Mouse (Mus musculus): ENCODE data around the gene Epb41. TPM values are rescaled to one million over a fixed set of nuclear protein-coding genes. Genes with fewer than 3 reads are reported as not detected.

The Epb41 gene
- polyA plus RNA-seq, 1 experiment from 2014 or later: 208 TPM

DNA sequence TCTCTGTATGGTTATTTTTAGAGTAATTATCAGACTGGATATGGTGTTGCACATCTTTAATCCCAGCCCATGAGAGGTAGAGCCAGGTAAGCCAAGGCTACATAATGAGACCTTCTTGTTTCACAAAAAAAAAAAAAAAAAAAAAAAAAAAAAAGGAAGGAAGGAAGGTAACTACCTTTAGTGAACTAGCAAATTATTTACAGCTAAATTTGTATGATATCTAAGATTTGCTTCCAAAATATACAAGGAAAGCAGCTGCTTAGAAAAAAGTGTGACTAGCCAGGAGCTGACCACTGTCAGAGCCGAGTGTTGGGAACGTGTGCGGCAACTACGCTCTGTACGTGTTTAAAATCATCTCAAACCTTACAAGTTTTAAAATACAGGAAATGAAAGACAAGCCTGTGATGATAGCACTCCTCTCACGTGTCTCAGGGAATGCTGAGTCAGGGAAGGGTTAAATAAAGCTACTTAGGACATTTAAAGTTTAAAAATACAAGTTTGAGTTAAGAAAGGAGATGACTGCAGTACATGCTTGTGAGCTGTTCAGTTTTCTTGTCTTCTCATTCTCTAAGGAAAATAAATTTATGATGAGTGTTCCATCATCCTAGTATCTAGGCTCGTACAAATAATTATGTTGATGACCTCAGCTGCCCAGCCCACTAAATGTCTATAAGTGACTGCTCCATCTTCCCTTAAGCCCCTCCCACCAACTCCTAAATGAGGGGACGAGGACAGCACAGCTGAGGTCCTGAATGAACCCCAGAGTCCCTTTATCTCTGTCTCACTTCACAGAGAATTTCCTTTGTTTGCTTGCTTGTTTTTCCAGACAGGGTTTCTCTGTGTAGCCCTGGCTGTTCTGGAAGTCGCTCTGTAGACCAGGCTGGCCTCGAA lies 45.0 kb downstream of the Epb41 start:
- Histone ChIP-seq H3K4me1 (replicated peaks; ENCODE audit: control insufficient read depth, insufficient read depth, low read length) (no peaks in the 10 kb centered on the region), H3K4me3 (ENCODE audit: low read depth, low read length) (no peak overlapping the region), H3K36me3 (ENCODE audit: control insufficient read depth, insufficient read depth, low read length) (no peaks in the 10 kb centered on the region), H3K4me2 (replicated peaks; ENCODE audit: low read depth, low read length) (no peak overlapping the region), H3K9me3 (ENCODE audit: control insufficient read depth, low read length) (no peaks in the 10 kb centered on the region), H3K27me3 (ENCODE audit: control insufficient read depth, insufficient read depth, low read length) (no peaks in the 10 kb centered on the region), H3K27ac (ENCODE audit: low read depth, low read length) (peak overlapping the region; percentile 61; the same call in 1 of the 2 replicates), H3K9ac (ENCODE audit: low read depth, low read length) (no peak overlapping the region)
- WGBS: 63% methylated on average over 10 of the region's 10 CpGs
- peak; percentile 39 for DNase-seq (ENCODE audit: low spot score)
- ATAC-seq (ENCODE audit: low FRiP score): 0 out of 2 replicates have a peak, but pooled peaks have one; percentile 56

DNA sequence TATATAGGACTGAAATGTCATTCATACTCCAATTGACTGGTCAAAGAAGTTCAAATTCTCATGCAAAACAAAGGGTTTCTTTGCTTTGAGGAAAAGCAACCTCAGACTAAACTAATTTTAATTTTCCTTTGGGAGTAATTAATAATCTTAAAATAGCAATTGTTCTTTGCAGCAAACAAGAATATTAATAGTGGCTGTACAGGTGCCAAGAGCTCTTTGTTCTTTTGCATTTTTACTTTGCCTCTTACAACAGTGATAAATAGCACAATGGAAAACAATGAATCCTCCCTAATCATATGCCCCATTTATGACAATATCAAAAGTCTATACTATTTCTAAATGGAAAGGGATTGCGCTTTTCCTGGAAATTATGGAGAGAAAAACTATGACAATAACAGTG lies 47.3 kb downstream of the Epb41 start:
- no peak overlapping the region for H3K9ac ChIP-seq (ENCODE audit: low read depth, low read length)
- 95% methylated on average over 1 of the region's 1 CpGs for WGBS
- H3K4me2 ChIP-seq (replicated peaks; ENCODE audit: low read depth, low read length): no peak overlapping the region
- H3K9me3 ChIP-seq (ENCODE audit: control insufficient read depth, low read length): no peaks in the 10 kb centered on the region
- H3K4me3 ChIP-seq (ENCODE audit: low read depth, low read length): no peak overlapping the region
- ATAC-seq (ENCODE audit: low FRiP score) (no peak), DNase-seq (ENCODE audit: low spot score) (no peak)
- H3K27me3 ChIP-seq (ENCODE audit: control insufficient read depth, insufficient read depth, low read length): no peaks in the 10 kb centered on the region
- H3K4me1 ChIP-seq (replicated peaks; ENCODE audit: control insufficient read depth, insufficient read depth, low read length): no peaks in the 10 kb centered on the region
- H3K27ac ChIP-seq (ENCODE audit: low read depth, low read length): no peak overlapping the region
- H3K36me3 ChIP-seq (ENCODE audit: control insufficient read depth, insufficient read depth, low read length): no peaks in the 10 kb centered on the region

DNA sequence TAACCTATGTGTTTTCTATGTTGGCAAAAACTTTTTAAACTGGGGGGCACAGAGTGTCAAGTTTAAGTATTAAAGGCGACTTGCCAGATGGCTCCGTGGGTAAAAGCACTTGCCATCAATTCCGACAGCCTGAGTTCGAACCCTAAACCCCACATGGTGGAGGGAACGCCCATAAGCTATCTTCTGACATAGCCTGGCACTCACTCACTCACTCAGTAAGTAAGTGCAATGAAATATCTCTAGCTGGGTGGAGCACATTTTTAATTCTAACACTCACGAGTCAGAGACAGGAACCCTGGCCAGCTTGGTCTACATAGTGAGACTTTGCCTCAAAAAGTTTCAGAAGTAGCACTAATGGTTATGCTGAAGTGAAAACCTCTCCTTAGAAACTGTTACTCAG lies 48.0 kb downstream of the Epb41 start:
- Histone ChIP-seq H3K36me3 (ENCODE audit: control insufficient read depth, insufficient read depth, low read length) (no peaks in the 10 kb centered on the region), H3K4me3 (ENCODE audit: low read depth, low read length) (no peak overlapping the region), H3K9me3 (ENCODE audit: control insufficient read depth, low read length) (no peaks in the 10 kb centered on the region), H3K27me3 (ENCODE audit: control insufficient read depth, insufficient read depth, low read length) (no peaks in the 10 kb centered on the region), H3K4me2 (replicated peaks; ENCODE audit: low read depth, low read length) (no peak overlapping the region), H3K27ac (ENCODE audit: low read depth, low read length) (no peak overlapping the region), H3K9ac (ENCODE audit: low read depth, low read length) (no peak overlapping the region), H3K4me1 (replicated peaks; ENCODE audit: control insufficient read depth, insufficient read depth, low read length) (no peaks in the 10 kb centered on the region)
- 83% methylated on average over 6 of the region's 6 CpGs for WGBS
- no peak for ATAC-seq (ENCODE audit: low FRiP score)
- no peak for DNase-seq (ENCODE audit: low spot score)

DNA sequence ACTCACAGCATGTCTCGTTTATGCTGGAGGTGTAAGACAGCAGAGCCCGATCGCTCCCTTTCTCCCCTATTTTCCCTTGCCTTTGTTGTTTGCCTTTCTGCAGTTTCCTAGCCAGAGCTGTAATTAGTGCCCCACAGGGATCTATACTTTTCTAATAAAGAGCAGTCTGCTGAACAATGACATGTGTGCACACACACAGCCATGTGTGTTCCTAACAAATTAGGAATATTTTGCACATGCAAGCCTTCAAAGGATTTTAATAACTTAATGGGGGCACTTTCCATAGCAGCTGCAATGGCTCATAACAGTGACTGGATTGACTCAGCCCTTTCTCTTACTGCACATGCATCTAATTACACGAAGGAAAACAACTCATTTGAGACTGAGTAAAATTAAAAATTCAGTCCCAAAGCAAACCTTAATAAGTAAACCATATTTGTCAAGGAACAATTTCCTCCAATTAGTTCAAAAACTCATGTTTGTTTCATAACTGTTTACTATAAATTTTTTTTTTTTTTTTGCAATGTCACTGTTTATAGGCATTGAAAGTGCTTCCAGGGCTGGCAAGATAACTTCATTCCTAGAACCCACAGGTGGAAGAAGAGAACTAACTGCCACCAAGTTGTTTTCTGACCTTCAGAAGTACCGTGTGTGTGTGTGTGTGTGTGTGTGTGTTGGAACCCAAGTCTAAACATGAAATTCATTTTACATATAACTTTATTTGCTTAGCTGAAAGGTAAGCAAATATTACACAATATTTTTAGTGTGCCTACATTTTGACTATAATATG lies 49.2 kb downstream of the Epb41 start:
- H3K36me3 ChIP-seq (ENCODE audit: control insufficient read depth, insufficient read depth, low read length): no peaks in the 10 kb centered on the region
- 36% methylated on average over 5 of the region's 5 CpGs for WGBS
- H3K27me3 ChIP-seq (ENCODE audit: control insufficient read depth, insufficient read depth, low read length): no peaks in the 10 kb centered on the region
- no peaks in the 10 kb centered on the region for H3K4me1 ChIP-seq (replicated peaks; ENCODE audit: control insufficient read depth, insufficient read depth, low read length)
- H3K4me2 ChIP-seq (replicated peaks; ENCODE audit: low read depth, low read length): no peak overlapping the region
- no peak overlapping the region for H3K27ac ChIP-seq (ENCODE audit: low read depth, low read length)
- peak overlapping the region; percentile 11; the same call in 1 of the 2 replicates for H3K9ac ChIP-seq (ENCODE audit: low read depth, low read length)
- DNase-seq (ENCODE audit: low spot score) (no peak), ATAC-seq (ENCODE audit: low FRiP score) (no peak)
- H3K4me3 ChIP-seq (ENCODE audit: low read depth, low read length): no peak overlapping the region
- no peaks in the 10 kb centered on the region for H3K9me3 ChIP-seq (ENCODE audit: control insufficient read depth, low read length)

DNA sequence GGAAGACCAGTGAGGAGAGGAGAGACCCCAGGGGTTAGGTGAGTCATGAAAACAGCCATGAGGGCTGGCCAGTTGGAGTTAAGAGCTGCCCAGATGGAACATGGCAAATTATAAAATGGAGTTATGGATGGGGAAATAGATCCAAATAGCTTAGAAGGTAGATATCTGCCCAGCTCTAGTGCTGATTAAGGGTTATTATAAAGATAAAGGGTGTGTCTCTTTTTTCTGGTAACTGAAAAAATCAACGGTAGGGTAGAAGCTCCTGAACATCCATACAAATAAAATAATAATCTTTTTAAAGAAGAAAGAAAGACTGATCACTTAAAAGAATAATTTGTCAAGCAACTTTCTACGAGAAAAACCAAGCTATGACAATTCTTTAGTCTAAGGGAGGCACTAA lies 49.9 kb downstream of the Epb41 start:
- no peaks in the 10 kb centered on the region for H3K4me1 ChIP-seq (replicated peaks; ENCODE audit: control insufficient read depth, insufficient read depth, low read length)
- H3K36me3 ChIP-seq (ENCODE audit: control insufficient read depth, insufficient read depth, low read length): no peaks in the 10 kb centered on the region
- H3K9ac ChIP-seq (ENCODE audit: low read depth, low read length): no peak overlapping the region
- ATAC-seq (ENCODE audit: low FRiP score): no peak
- no peak overlapping the region for H3K4me2 ChIP-seq (replicated peaks; ENCODE audit: low read depth, low read length)
- no peak overlapping the region for H3K27ac ChIP-seq (ENCODE audit: low read depth, low read length)
- H3K4me3 ChIP-seq (ENCODE audit: low read depth, low read length): no peak overlapping the region
- H3K9me3 ChIP-seq (ENCODE audit: control insufficient read depth, low read length): no peaks in the 10 kb centered on the region
- 87% methylated on average over 2 of the region's 2 CpGs for WGBS
- no peaks in the 10 kb centered on the region for H3K27me3 ChIP-seq (ENCODE audit: control insufficient read depth, insufficient read depth, low read length)
- DNase-seq (ENCODE audit: low spot score): no peak

DNA sequence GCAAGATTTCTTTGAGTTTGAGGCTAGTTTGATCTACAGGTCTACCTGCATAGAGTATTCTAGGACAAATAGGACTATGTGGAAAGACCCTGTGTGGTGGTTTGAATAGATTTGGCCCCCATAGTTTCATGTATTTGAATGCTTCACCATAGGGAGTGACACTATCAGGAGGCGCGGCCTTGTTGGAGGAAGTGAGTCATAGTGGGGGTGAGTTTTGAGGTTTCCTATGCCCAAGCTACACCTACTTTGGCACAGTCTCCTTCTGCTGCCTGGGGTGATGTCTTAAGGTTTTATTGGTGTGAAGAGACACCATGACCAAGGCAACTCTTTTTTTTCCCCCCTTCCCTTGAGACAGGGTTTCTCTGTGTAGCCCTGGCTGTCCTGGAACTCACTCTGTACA lies 51.3 kb downstream of the Epb41 start:
- no peak overlapping the region for H3K27ac ChIP-seq (ENCODE audit: low read depth, low read length)
- no peaks in the 10 kb centered on the region for H3K9me3 ChIP-seq (ENCODE audit: control insufficient read depth, low read length)
- H3K27me3 ChIP-seq (ENCODE audit: control insufficient read depth, insufficient read depth, low read length): no peaks in the 10 kb centered on the region
- no peak for ATAC-seq (ENCODE audit: low FRiP score)
- H3K9ac ChIP-seq (ENCODE audit: low read depth, low read length): no peak overlapping the region
- no peak for DNase-seq (ENCODE audit: low spot score)
- H3K36me3 ChIP-seq (ENCODE audit: control insufficient read depth, insufficient read depth, low read length): no peaks in the 10 kb centered on the region
- H3K4me3 ChIP-seq (ENCODE audit: low read depth, low read length): no peak overlapping the region
- WGBS: 96% methylated on average over 2 of the region's 2 CpGs
- 0 out of 2 replicates have a peak, but pooled peaks cover under 1% of the 10 kb centered on the region for H3K4me1 ChIP-seq (replicated peaks; ENCODE audit: control insufficient read depth, insufficient read depth, low read length)
- H3K4me2 ChIP-seq (replicated peaks; ENCODE audit: low read depth, low read length): no peak overlapping the region

DNA sequence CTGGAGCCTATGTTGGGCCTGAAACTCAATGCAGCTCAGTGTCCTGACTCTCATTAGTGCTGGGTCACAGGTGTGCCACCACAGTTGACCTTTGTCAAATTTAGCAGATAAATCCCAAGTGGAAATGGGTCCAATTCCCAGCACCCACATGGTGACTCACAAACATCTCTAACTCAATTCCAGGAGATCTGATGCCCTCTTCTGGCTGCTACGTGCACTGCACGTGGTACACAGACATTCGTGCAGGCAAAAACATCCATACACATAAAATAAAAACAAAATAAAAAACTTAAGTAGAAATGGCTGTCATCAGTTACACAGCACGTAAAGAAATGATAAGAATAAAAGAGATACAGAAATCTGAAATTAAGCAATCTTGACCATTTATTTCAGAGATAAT lies 52.5 kb downstream of the Epb41 start:
- H3K4me1 ChIP-seq (replicated peaks; ENCODE audit: control insufficient read depth, insufficient read depth, low read length): 0 out of 2 replicates have a peak, but pooled peaks cover 2% of the 10 kb centered on the region
- WGBS: 94% methylated on average over 4 of the region's 4 CpGs
- H3K4me3 ChIP-seq (ENCODE audit: low read depth, low read length): no peak overlapping the region
- ATAC-seq (ENCODE audit: low FRiP score) (no peak), DNase-seq (ENCODE audit: low spot score) (no peak)
- no peaks in the 10 kb centered on the region for H3K36me3 ChIP-seq (ENCODE audit: control insufficient read depth, insufficient read depth, low read length)
- H3K27ac ChIP-seq (ENCODE audit: low read depth, low read length): no peak overlapping the region
- H3K27me3 ChIP-seq (ENCODE audit: control insufficient read depth, insufficient read depth, low read length): no peaks in the 10 kb centered on the region
- no peak overlapping the region for H3K9ac ChIP-seq (ENCODE audit: low read depth, low read length)
- no peak overlapping the region for H3K4me2 ChIP-seq (replicated peaks; ENCODE audit: low read depth, low read length)
- H3K9me3 ChIP-seq (ENCODE audit: control insufficient read depth, low read length): no peaks in the 10 kb centered on the region

DNA sequence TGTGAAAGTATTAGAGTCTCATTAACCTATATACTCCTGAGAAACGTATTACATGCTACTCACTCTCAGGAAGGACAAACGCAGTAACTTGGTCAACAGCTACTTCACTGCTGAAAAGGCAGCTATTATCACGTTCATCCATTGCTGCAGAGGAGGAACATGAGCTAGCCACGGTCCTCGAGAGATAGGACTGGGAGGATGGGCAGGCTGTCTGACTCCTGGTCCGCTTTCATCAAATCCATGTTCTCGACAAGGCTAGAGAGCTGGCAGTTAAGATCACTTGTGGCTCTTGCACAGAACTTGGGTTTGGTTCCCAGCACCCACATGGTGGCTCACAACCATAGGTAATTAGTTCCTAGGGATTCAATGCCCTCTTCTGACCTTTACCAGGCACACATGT lies 53.2 kb downstream of the Epb41 start:
- H3K4me3 ChIP-seq (ENCODE audit: low read depth, low read length): no peak overlapping the region
- no peaks in the 10 kb centered on the region for H3K36me3 ChIP-seq (ENCODE audit: control insufficient read depth, insufficient read depth, low read length)
- 0 out of 2 replicates have a peak, but pooled peaks cover 2% of the 10 kb centered on the region for H3K4me1 ChIP-seq (replicated peaks; ENCODE audit: control insufficient read depth, insufficient read depth, low read length)
- no peaks in the 10 kb centered on the region for H3K9me3 ChIP-seq (ENCODE audit: control insufficient read depth, low read length)
- no peaks in the 10 kb centered on the region for H3K27me3 ChIP-seq (ENCODE audit: control insufficient read depth, insufficient read depth, low read length)
- no peak overlapping the region for H3K4me2 ChIP-seq (replicated peaks; ENCODE audit: low read depth, low read length)
- 94% methylated on average over 7 of the region's 7 CpGs for WGBS
- no peak overlapping the region for H3K27ac ChIP-seq (ENCODE audit: low read depth, low read length)
- DNase-seq (ENCODE audit: low spot score): no peak
- no peak for ATAC-seq (ENCODE audit: low FRiP score)
- H3K9ac ChIP-seq (ENCODE audit: low read depth, low read length): no peak overlapping the region

Measured in hindbrain, embryonic 11.5 days (tissue).